Mouse (Mus musculus) A20 (cell line): ENCODE results near the gene Tmem192.
"Not testable (repeated sequence)": the region's sequence is repeated elsewhere in the genome, so short reads cannot be mapped to it uniquely, and the experiment has no call there.

Source experiments
- DNase-seq: peaks from one replicate; pipeline ENCODE4 v3.0.0-alpha.2; 2011; ENCODE audit warnings: low read depth, low spot score

Gene Tmem192

GRCm38 (mm10) chr8:64962836-64963235 is 15.9 kb downstream of the Tmem192 start:
- peak; percentile 36 for DNase-seq

GRCm38 (mm10) chr8:64983150-64983897 is 36.3 kb downstream of the Tmem192 start:
- DNase-seq = peak; percentile 85

- DNase-seq = no peak
These were observed 40.7 kb downstream of the Tmem192 start, which contains the start of gene Trim75 for GRCm38 (mm10) chr8:64987731-64988130. TSS of gene Trim75 (minus strand) at chr8:64987831.

- no peak for DNase-seq
These were observed 51.9 kb downstream of the Tmem192 start for GRCm38 (mm10) chr8:64998806-64999365.

GRCm38 (mm10) chr8:65007616-65008015 is 60.6 kb downstream of the Tmem192 start:
- DNase-seq = not testable (repeated sequence)

- no peak for DNase-seq
These were observed 71.4 kb downstream of the Tmem192 start, which contains the start of the genes Trim61 and Trim60 for GRCm38 (mm10) chr8:65018423-65018822. TSS of gene Trim61 (minus strand) at chr8:65018523. TSS of gene Trim60 (minus strand) at chr8:65018584.
